Comparison of ENCODE assay signal across 9 mouse cellular contexts in the genomic region with DNA sequence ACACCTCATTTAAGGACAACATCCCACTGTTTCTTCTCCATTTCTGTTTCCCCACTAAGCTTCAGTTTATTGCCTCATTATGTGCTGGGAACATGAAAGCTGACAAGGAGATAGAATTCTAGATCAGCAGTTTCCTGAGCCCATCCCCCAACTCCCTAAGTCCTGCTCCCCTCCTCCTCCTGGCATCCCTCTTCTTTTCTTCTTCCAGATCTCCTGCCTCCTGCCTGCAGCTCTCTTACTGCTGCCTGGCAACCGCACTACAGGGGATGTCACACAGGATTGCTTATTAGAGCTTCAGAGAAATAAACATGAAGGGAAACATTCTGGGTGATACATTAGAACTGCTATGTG.
DNase-seq lines count a peak whose midpoint lies in the region; ATAC-seq lines count a peak whose summit lies in the region.
"Had no signal": no experiment of that assay in that cellular context is flagged by ENCODE, and none has a peak within 500 bp of the region (broad histone marks: within the 10 kb centered on the region; RNA-seq: fewer than 3 reads in every experiment).

No protein-coding gene starts in this region.

- DNase-seq in cerebellum, adult 11-12 months = peak; percentile 35
- DNase-seq in embryonic facial prominence, embryonic 10.5 days (ENCODE audit: low spot score) = peak; percentile 12
- DNase-seq in layer of hippocampus, adult 9-11 months = peak; percentile 41
- DNase-seq in thymus, adult 18-20 months = no peak
- DNase-seq in gastrocnemius, postnatal 25 days = no peak
- no peak for DNase-seq in thymus, postnatal 10 days (ENCODE audit: low spot score in 2 of 2)

- no peak overlapping the region for H3K9ac ChIP-seq in midbrain, embryonic 16.5 days (ENCODE audit: low read depth, low read length)
- H3K9ac ChIP-seq in kidney, embryonic 14.5 days (ENCODE audit: low read depth, low read length) = no peak overlapping the region
- H3K9ac ChIP-seq: embryonic facial prominence, embryonic 13.5 days had no signal

- H3K9me3 ChIP-seq in embryonic facial prominence, embryonic 10.5 days = no peaks in the 10 kb centered on the region
- H3K9me3 ChIP-seq in midbrain, embryonic 16.5 days (replicated peaks; ENCODE audit: control insufficient read depth, low read length, poor library complexity, severe bottlenecking) = no peaks in the 10 kb centered on the region
- no peaks in the 10 kb centered on the region for H3K9me3 ChIP-seq in kidney, embryonic 14.5 days (ENCODE audit: control insufficient read depth, low read length)
- H3K9me3 ChIP-seq: embryonic facial prominence, embryonic 13.5 days had no signal

- no peaks in the 10 kb centered on the region for H3K36me3 ChIP-seq in embryonic facial prominence, embryonic 10.5 days (replicated peaks)
- H3K36me3 ChIP-seq in midbrain, embryonic 16.5 days (ENCODE audit: control insufficient read depth, insufficient read depth, low read length) = no peaks in the 10 kb centered on the region
- H3K36me3 ChIP-seq in kidney, embryonic 14.5 days (ENCODE audit: control insufficient read depth, insufficient read depth, low read length) = no peaks in the 10 kb centered on the region
- H3K36me3 ChIP-seq: embryonic facial prominence, embryonic 13.5 days had no signal

- H3K27ac ChIP-seq in embryonic facial prominence, embryonic 10.5 days (replicated peaks) = no peak overlapping the region
- H3K27ac ChIP-seq in midbrain, embryonic 16.5 days (ENCODE audit: low read length) = peak overlapping the region; percentile 62
- H3K27ac ChIP-seq in kidney, embryonic 14.5 days (ENCODE audit: low read depth, low read length) = no peak overlapping the region
- H3K27ac ChIP-seq: embryonic facial prominence, embryonic 13.5 days had no signal

- no peak overlapping the region for H3K4me3 ChIP-seq in embryonic facial prominence, embryonic 10.5 days
- no peak overlapping the region for H3K4me3 ChIP-seq in midbrain, embryonic 16.5 days (ENCODE audit: low read depth, low read length)
- no peak overlapping the region for H3K4me3 ChIP-seq in kidney, embryonic 14.5 days (ENCODE audit: low read length)
- H3K4me3 ChIP-seq: embryonic facial prominence, embryonic 13.5 days had no signal

- peaks cover 16% of the 10 kb centered on the region for H3K4me1 ChIP-seq in embryonic facial prominence, embryonic 10.5 days
- peaks cover 19% of the 10 kb centered on the region for H3K4me1 ChIP-seq in midbrain, embryonic 16.5 days (ENCODE audit: control insufficient read depth, insufficient read depth, low read length)
- no peaks in the 10 kb centered on the region for H3K4me1 ChIP-seq in kidney, embryonic 14.5 days (ENCODE audit: control insufficient read depth, insufficient read depth, low read length)

- no peaks in the 10 kb centered on the region for H3K27me3 ChIP-seq in embryonic facial prominence, embryonic 10.5 days (replicated peaks; ENCODE audit: low read depth, poor library complexity, severe bottlenecking)
- no peaks in the 10 kb centered on the region for H3K27me3 ChIP-seq in midbrain, embryonic 16.5 days (ENCODE audit: control insufficient read depth, insufficient read depth, low read depth, low read length)
- no peaks in the 10 kb centered on the region for H3K27me3 ChIP-seq in kidney, embryonic 14.5 days (ENCODE audit: control insufficient read depth, insufficient read depth, low read length)
- H3K27me3 ChIP-seq: embryonic facial prominence, embryonic 13.5 days had no signal

- whole genome bisulfite sequencing in embryonic facial prominence, embryonic 10.5 days = 13% methylated on average over 1 of the region's 1 CpGs
- WGBS in midbrain, embryonic 16.5 days = 0% methylated on average over 1 of the region's 1 CpGs
- 19% methylated on average over 1 of the region's 1 CpGs for WGBS in kidney, embryonic 14.5 days

- H3K4me2 ChIP-seq in midbrain, embryonic 16.5 days (ENCODE audit: low read length) = peak overlapping the region; percentile 23
- no peak overlapping the region for H3K4me2 ChIP-seq in kidney, embryonic 14.5 days (replicated peaks; ENCODE audit: low read depth, low read length)
- H3K4me2 ChIP-seq: embryonic facial prominence, embryonic 13.5 days had no signal

- peak; percentile 94 for ATAC-seq in midbrain, embryonic 16.5 days
- ATAC-seq in kidney, embryonic 14.5 days (ENCODE audit: low FRiP score, low TSS enrichment) = no peak

Comparison
In these comparisons a context has a peak if more than half of its experiments do, and no peak if none do; other contexts are left out.
1. DNase-seq: peak in cerebellum, adult 11-12 months (single experiment), embryonic facial prominence, embryonic 10.5 days (single experiment) and layer of hippocampus, adult 9-11 months (single experiment); none in thymus, adult 18-20 months (0 of 2), gastrocnemius, postnatal 25 days (single experiment) and thymus, postnatal 10 days (0 of 2).